Mouse (Mus musculus): ENCODE measurements at regions not wholly inside any gene's neighbourhood (a gene's known extent, or its start where the extent isn't known, plus 50 kb on each side); places are given as distances from the start of the nearest gene placed in this dataset.
"Not testable (repeated sequence)": the region's sequence is repeated elsewhere in the genome, so short reads cannot be mapped to it uniquely, and the experiment has no call there.

DNA sequence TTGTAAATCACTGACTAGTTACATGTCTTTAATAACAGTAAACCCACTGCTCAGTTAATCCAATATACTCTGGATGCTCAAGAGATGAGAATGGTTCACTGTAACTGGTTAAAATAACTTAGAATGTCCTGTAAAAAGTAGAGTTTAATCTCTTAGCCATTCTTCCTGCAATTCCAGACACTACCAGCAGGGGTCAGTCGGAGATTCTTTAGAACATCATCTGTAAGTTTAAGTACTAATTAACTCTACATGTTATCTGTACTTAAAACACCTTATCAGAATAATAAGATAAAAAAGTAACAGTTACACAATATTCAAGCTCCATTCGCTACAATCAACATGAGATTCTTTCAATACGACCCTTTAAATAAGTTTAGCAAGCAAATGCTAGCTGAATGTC is 58.7 kb upstream of the Olig3 start:
- H3K4me2 ChIP-seq (ENCODE audit: low read depth, low read length), result no peak overlapping the region
- no peak overlapping the region for H3K27ac ChIP-seq (replicated peaks; ENCODE audit: low read depth, low read length)
- no peak for ATAC-seq (ENCODE audit: low read depth)
- WGBS, result 51% methylated on average over 3 of the region's 3 CpGs
- no peaks in the 10 kb centered on the region for H3K9me3 ChIP-seq (ENCODE audit: control insufficient read depth, low read length)
- no peaks in the 10 kb centered on the region for H3K4me1 ChIP-seq (ENCODE audit: control insufficient read depth, insufficient read depth, low read length)
- DNase-seq (ENCODE audit: low spot score), result no peak
- H3K36me3 ChIP-seq (ENCODE audit: control insufficient read depth, insufficient read depth, low read length), result no peaks in the 10 kb centered on the region
- H3K9ac ChIP-seq (ENCODE audit: low read depth, low read length), result no peak overlapping the region
- no peak overlapping the region for H3K4me3 ChIP-seq (ENCODE audit: low read depth, low read length)
- no peaks in the 10 kb centered on the region for H3K27me3 ChIP-seq (replicated peaks; ENCODE audit: control insufficient read depth, insufficient read depth, low read length)

DNA sequence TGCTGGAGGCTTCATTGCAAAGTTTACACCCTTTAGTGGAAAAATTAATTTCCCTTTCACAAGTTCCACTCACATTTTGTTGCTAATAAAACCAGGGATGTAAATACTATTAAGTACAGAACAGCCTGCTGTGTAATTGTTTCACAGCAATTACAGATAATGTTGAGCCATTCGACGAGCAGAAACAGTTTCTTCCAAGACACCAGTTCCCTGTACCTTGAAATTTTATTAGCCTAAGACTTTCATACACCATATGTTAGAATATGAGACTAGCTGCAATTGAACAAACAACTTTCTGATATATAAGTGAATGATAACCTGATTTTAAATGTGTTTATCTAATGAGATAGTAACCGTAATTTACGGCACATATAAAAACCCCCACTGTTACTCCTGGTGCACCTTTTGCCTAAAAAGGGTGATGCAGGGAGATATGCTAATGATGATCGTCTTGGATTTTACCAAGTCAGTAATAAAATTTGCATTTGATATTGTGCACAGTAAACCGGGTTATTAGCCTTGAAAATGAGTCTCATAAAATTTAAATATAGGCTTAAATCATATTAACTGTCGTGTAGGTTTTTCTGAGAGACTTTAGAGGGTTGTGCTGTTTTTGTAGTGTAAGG is 60.8 kb upstream of the Olig3 start:
- Histone ChIP-seq H3K9ac (ENCODE audit: low read depth, low read length) (no peak overlapping the region), H3K36me3 (ENCODE audit: control insufficient read depth, insufficient read depth, low read length) (no peaks in the 10 kb centered on the region), H3K9me3 (ENCODE audit: control insufficient read depth, low read length) (no peaks in the 10 kb centered on the region), H3K27ac (replicated peaks; ENCODE audit: low read depth, low read length) (no peak overlapping the region), H3K27me3 (replicated peaks; ENCODE audit: control insufficient read depth, insufficient read depth, low read length) (no peaks in the 10 kb centered on the region), H3K4me3 (ENCODE audit: low read depth, low read length) (no peak overlapping the region), H3K4me2 (ENCODE audit: low read depth, low read length) (no peak overlapping the region), H3K4me1 (ENCODE audit: control insufficient read depth, insufficient read depth, low read length) (no peaks in the 10 kb centered on the region)
- WGBS, result 80% methylated on average over 7 of the region's 7 CpGs
- ATAC-seq (ENCODE audit: low read depth) (no peak), DNase-seq (ENCODE audit: low spot score) (no peak)

DNA sequence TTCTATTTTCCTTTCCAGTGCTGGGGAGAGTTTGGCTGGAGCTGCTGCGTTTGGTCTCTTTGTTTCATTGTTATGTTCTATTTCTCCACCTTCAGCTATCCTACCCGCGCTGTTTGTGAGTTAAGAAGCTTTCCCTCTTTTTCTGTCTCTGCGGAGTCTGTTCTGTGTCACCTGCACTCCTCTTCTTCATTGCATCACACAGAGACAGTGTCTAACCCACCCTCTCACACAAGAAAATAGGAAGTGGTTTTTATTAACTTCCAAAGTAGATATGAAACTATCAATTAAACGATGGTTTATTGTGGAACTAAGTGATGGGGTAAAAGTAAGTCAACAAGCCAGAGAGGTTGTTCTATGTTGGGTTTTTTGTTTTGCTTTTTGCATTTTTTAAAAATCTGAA is 64.9 kb upstream of the Olig3 start:
- no peak for ATAC-seq (ENCODE audit: low read depth)
- H3K4me3 ChIP-seq (ENCODE audit: low read depth, low read length), result no peak overlapping the region
- H3K9ac ChIP-seq (ENCODE audit: low read depth, low read length), result no peak overlapping the region
- DNase-seq (ENCODE audit: low spot score), result no peak
- H3K4me1 ChIP-seq (ENCODE audit: control insufficient read depth, insufficient read depth, low read length), result no peaks in the 10 kb centered on the region
- no peak overlapping the region for H3K4me2 ChIP-seq (ENCODE audit: low read depth, low read length)
- no peak overlapping the region for H3K27ac ChIP-seq (replicated peaks; ENCODE audit: low read depth, low read length)
- H3K9me3 ChIP-seq (ENCODE audit: control insufficient read depth, low read length), result no peaks in the 10 kb centered on the region
- no peaks in the 10 kb centered on the region for H3K27me3 ChIP-seq (replicated peaks; ENCODE audit: control insufficient read depth, insufficient read depth, low read length)
- no peaks in the 10 kb centered on the region for H3K36me3 ChIP-seq (ENCODE audit: control insufficient read depth, insufficient read depth, low read length)
- 78% methylated on average over 5 of the region's 5 CpGs for WGBS

DNA sequence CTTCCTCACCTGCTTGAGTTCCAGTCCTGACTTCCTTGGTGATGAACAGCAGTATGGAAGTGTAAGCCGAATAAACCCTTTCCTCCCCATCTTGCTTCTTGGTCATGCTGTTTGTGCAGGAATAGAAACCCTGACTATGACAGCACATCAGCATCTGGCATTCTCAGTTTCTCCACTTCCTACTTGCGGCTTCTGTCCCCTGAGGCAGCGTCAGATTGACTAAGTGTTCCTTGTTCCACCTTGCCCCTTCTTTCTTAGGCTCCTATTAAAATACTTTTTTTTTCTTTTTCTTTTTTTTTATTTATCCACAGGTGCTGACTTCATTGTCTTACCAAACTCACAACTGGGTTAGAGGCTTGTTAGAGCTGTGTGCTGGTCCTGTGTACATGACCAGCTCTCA is 65.3 kb upstream of the Olig3 start:
- not testable (repeated sequence) for H3K4me2 ChIP-seq (ENCODE audit: low read depth, low read length); DNase-seq (ENCODE audit: low spot score)
- WGBS, result 66% methylated on average over 3 of the region's 3 CpGs

DNA sequence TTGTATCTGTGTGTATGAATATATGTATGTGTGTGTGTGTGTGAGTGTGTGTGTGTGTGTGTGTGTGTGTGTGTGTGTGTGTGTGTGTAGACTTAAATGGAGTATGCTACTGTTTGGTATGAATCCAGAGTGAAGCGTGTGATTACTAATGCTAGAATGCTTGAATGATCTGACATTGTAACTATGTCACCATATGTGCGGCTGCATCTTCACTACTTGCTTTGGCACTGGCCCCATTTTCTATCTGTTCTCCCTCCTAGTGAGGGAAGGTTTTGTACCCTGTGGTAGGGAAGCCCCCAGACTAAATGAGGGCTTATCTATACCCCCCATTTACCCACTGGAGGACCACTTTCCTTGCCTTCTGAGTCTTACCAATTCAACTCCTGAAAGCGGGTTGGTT is 74.2 kb upstream of the Olig3 start:
- Histone ChIP-seq H3K4me1 (ENCODE audit: control insufficient read depth, insufficient read depth, low read length) (no peaks in the 10 kb centered on the region), H3K4me3 (ENCODE audit: low read depth, low read length) (no peak overlapping the region), H3K9ac (ENCODE audit: low read depth, low read length) (no peak overlapping the region), H3K27me3 (replicated peaks; ENCODE audit: control insufficient read depth, insufficient read depth, low read length) (no peaks in the 10 kb centered on the region), H3K4me2 (ENCODE audit: low read depth, low read length) (no peak overlapping the region), H3K36me3 (ENCODE audit: control insufficient read depth, insufficient read depth, low read length) (no peaks in the 10 kb centered on the region), H3K27ac (replicated peaks; ENCODE audit: low read depth, low read length) (no peak overlapping the region), H3K9me3 (ENCODE audit: control insufficient read depth, low read length) (no peaks in the 10 kb centered on the region)
- DNase-seq (ENCODE audit: low spot score), result no peak
- 88% methylated on average over 3 of the region's 3 CpGs for WGBS
- ATAC-seq (ENCODE audit: low read depth), result no peak

More for the DNA sequence above, 65.3 kb upstream of the Olig3 start:
- H3K27ac ChIP-seq (replicated peaks; ENCODE audit: low read depth, low read length); H3K9ac ChIP-seq (ENCODE audit: low read depth, low read length); ATAC-seq (ENCODE audit: low read depth); H3K9me3 ChIP-seq (ENCODE audit: control insufficient read depth, low read length); H3K4me3 ChIP-seq (ENCODE audit: low read depth, low read length); H3K36me3 ChIP-seq (ENCODE audit: control insufficient read depth, insufficient read depth, low read length); H3K4me1 ChIP-seq (ENCODE audit: control insufficient read depth, insufficient read depth, low read length); H3K27me3 ChIP-seq (replicated peaks; ENCODE audit: control insufficient read depth, insufficient read depth, low read length): not testable (repeated sequence)

DNA sequence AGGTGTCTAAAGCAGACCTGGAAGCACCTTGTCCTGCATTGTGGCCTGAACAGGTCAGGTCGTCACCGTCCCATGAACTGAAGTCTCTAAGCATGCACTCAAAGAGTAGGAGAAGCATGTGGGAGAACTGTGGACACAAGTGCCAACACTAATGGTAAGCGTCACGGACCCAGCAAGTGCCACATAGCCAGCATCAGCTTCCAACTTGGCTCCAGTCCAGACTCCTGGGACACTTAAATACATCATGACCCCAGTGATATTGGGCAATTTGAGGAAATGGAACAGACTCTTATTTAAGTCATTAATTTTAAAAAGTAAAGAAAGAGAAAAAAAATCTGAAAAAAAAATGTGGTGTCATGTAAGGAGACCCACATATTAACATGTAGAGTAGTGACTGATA is 75.3 kb upstream of the Olig3 start:
- Histone ChIP-seq H3K36me3 (ENCODE audit: control insufficient read depth, insufficient read depth, low read length) (no peaks in the 10 kb centered on the region), H3K27ac (replicated peaks; ENCODE audit: low read depth, low read length) (no peak overlapping the region), H3K4me2 (ENCODE audit: low read depth, low read length) (no peak overlapping the region), H3K4me1 (ENCODE audit: control insufficient read depth, insufficient read depth, low read length) (no peaks in the 10 kb centered on the region), H3K27me3 (replicated peaks; ENCODE audit: control insufficient read depth, insufficient read depth, low read length) (no peaks in the 10 kb centered on the region), H3K9me3 (ENCODE audit: control insufficient read depth, low read length) (no peaks in the 10 kb centered on the region), H3K9ac (ENCODE audit: low read depth, low read length) (no peak overlapping the region), H3K4me3 (ENCODE audit: low read depth, low read length) (no peak overlapping the region)
- DNase-seq (ENCODE audit: low spot score) (no peak), ATAC-seq (ENCODE audit: low read depth) (no peak)
- 85% methylated on average over 4 of the region's 4 CpGs for WGBS

DNA sequence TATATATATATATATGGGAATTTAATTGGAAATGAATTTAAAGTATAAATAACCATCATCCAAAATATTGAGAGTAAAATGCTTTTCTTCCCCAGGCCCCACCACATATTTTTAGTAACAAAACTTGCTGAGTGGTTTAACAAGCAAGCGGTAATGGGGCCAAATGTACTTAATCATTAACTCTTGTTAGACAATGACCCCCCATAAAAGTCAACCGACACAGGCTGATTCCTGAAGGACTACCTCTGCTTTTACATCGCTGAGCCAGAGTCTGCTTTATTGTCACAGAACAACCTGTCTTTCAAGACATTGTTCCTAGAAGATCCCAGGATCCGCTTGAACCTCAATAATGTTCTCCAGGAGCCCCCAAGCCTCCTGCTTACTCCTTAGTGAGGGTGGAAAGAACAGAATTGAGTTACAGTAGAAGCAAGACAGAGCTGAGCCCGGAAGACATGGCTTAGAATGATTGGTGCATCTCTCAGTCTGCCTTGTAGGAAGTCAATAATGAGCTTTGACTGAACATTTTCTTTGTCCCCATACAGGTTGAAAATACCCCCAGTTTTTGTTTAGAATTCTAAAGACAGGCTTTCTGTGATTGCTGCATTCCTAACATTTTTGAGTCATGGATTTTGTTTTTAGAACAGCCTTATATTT is 78.0 kb upstream of the Olig3 start:
- Histone ChIP-seq H3K36me3 (ENCODE audit: control insufficient read depth, insufficient read depth, low read length) (no peaks in the 10 kb centered on the region), H3K9ac (ENCODE audit: low read depth, low read length) (no peak overlapping the region), H3K4me1 (ENCODE audit: control insufficient read depth, insufficient read depth, low read length) (no peaks in the 10 kb centered on the region), H3K4me2 (ENCODE audit: low read depth, low read length) (no peak overlapping the region), H3K9me3 (ENCODE audit: control insufficient read depth, low read length) (no peaks in the 10 kb centered on the region), H3K27ac (replicated peaks; ENCODE audit: low read depth, low read length) (no peak overlapping the region), H3K4me3 (ENCODE audit: low read depth, low read length) (no peak overlapping the region), H3K27me3 (replicated peaks; ENCODE audit: control insufficient read depth, insufficient read depth, low read length) (no peaks in the 10 kb centered on the region)
- no peak for DNase-seq (ENCODE audit: low spot score)
- ATAC-seq (ENCODE audit: low read depth), result no peak
- 79% methylated on average over 5 of the region's 5 CpGs for WGBS

DNA sequence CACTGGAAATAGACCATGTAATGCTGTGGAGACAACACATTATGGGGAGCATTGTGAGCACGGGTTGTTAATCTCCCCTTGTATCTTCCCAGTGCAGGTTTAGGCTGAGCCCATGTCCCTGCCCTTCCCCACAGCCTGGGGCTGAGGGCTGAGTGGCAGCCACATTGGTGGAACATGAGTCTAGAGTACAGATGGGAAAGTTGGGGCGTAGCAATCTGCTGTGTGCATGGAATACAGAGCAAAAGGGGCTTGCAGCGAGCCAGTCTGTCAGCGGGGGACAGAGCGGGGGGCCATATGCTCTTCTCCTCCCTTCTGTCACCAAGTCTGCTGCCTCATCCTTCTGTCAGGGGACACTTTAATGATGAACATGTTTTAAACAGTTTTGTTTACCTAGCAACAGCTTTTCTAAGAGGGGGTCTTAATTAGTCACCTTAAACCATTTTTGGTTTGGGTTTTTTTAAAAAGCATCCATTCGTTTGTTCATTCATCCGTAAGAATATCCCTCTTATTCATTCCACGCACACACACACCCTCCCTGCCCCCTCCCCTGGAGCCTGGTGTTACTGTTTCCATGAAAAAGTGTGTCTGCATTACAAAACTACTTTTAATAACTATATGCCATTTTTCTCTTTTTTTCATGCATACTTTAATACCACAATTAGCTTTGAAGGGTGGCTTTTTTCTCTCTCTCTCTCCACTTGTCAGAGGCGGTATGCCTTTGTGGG is 79.1 kb upstream of the Olig3 start:
- H3K27me3 ChIP-seq (replicated peaks; ENCODE audit: control insufficient read depth, insufficient read depth, low read length), result no peaks in the 10 kb centered on the region
- no peak overlapping the region for H3K27ac ChIP-seq (replicated peaks; ENCODE audit: low read depth, low read length)
- no peaks in the 10 kb centered on the region for H3K9me3 ChIP-seq (ENCODE audit: control insufficient read depth, low read length)
- H3K4me3 ChIP-seq (ENCODE audit: low read depth, low read length), result no peak overlapping the region
- H3K4me2 ChIP-seq (ENCODE audit: low read depth, low read length), result no peak overlapping the region
- peak; percentile 3 for DNase-seq (ENCODE audit: low spot score)
- no peaks in the 10 kb centered on the region for H3K4me1 ChIP-seq (ENCODE audit: control insufficient read depth, insufficient read depth, low read length)
- no peak for ATAC-seq (ENCODE audit: low read depth)
- no peaks in the 10 kb centered on the region for H3K36me3 ChIP-seq (ENCODE audit: control insufficient read depth, insufficient read depth, low read length)
- H3K9ac ChIP-seq (ENCODE audit: low read depth, low read length), result no peak overlapping the region
- 61% methylated on average over 9 of the region's 9 CpGs for WGBS

DNA sequence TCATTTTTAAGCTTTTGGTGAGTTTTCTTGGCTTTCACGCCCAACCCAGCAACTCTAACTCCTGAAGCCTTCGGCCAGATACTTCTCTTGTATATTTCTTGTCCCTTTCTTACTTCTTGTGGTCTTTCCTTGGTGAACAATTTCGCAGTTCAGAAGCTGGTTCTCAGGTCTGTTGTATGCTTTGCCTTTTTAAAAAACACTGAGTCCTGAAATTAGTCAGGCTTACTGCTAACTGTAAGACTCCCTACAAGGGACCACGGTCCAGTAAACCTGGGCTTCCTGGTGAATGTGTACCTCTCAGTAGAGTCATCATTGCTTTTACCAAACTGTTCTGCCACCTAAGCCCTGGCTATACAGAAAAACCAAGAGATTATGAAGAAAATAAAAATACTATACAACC is 81.3 kb upstream of the Olig3 start:
- Histone ChIP-seq H3K27me3 (replicated peaks; ENCODE audit: control insufficient read depth, insufficient read depth, low read length) (no peaks in the 10 kb centered on the region), H3K4me1 (ENCODE audit: control insufficient read depth, insufficient read depth, low read length) (no peaks in the 10 kb centered on the region), H3K9ac (ENCODE audit: low read depth, low read length) (no peak overlapping the region), H3K36me3 (ENCODE audit: control insufficient read depth, insufficient read depth, low read length) (no peaks in the 10 kb centered on the region), H3K27ac (replicated peaks; ENCODE audit: low read depth, low read length) (no peak overlapping the region), H3K4me3 (ENCODE audit: low read depth, low read length) (no peak overlapping the region), H3K4me2 (ENCODE audit: low read depth, low read length) (no peak overlapping the region), H3K9me3 (ENCODE audit: control insufficient read depth, low read length) (no peaks in the 10 kb centered on the region)
- 80% methylated on average over 4 of the region's 4 CpGs for WGBS
- ATAC-seq (ENCODE audit: low read depth) (no peak), DNase-seq (ENCODE audit: low spot score) (no peak)
